8 mouse cellular contexts compared by ENCODE assay signal in genomic region chr5:148550393-148550792, GRCm38 (mm10). TPM values are rescaled to one million over a fixed set of nuclear protein-coding genes. Genes with fewer than 3 reads are reported as not detected.
A peak's percentile ranks its signal among the peaks of the same experiment; 100 is the strongest.
DNase-seq lines count a peak whose midpoint lies in the region; ATAC-seq and TF ChIP-seq lines count a peak whose summit lies in the region.

No protein-coding gene starts in this region.

- peak overlapping the region; percentile 85 for H3K4me2 ChIP-seq in heart, postnatal 0 days (ENCODE audit: low read depth, low read length)
- H3K4me2 ChIP-seq in limb, embryonic 11.5 days (ENCODE audit: low read depth, severe bottlenecking) = peak overlapping the region; percentile 68
- peak overlapping the region; percentile 74 for H3K4me2 ChIP-seq in midbrain, embryonic 14.5 days (ENCODE audit: low read length)

- 5% methylated on average over 6 of the region's 6 CpGs for WGBS in heart, postnatal 0 days
- 2% methylated on average over 6 of the region's 6 CpGs for WGBS in limb, embryonic 11.5 days
- WGBS in midbrain, embryonic 14.5 days = under 1% methylated on average over 6 of the region's 6 CpGs

- TF ChIP-seq EP300 in heart, postnatal 0 days (IDR thresholded peaks at IDR 0.05; ENCODE audit: low read depth) = no peak

- no peaks in the 10 kb centered on the region for H3K27me3 ChIP-seq in heart, postnatal 0 days (ENCODE audit: control insufficient read depth, insufficient read depth, low read length)
- H3K27me3 ChIP-seq in limb, embryonic 11.5 days (ENCODE audit: control insufficient read depth, insufficient read depth, low read length) = no peaks in the 10 kb centered on the region
- no peaks in the 10 kb centered on the region; the same call in 1 of the 2 replicates for H3K27me3 ChIP-seq in midbrain, embryonic 14.5 days (ENCODE audit: control insufficient read depth, insufficient read depth, low read length)

- peak overlapping the region; percentile 72 for H3K9ac ChIP-seq in heart, postnatal 0 days (replicated peaks; ENCODE audit: low read depth, low read length)
- H3K9ac ChIP-seq in limb, embryonic 11.5 days (ENCODE audit: low read length) = no peak overlapping the region
- H3K9ac ChIP-seq in midbrain, embryonic 14.5 days (replicated peaks; ENCODE audit: low read length) = peak overlapping the region; percentile 80

- no peak for ATAC-seq in heart, postnatal 0 days (ENCODE audit: insufficient read depth, low read depth)
- ATAC-seq in limb, embryonic 11.5 days (ENCODE audit: insufficient number of reproducible peaks, low FRiP score, low TSS enrichment, low read depth) = no peak
- no peak for ATAC-seq in midbrain, embryonic 14.5 days (ENCODE audit: low FRiP score, low TSS enrichment)

- peak; percentile 40 for DNase-seq in adrenal gland, postnatal 10 days
- no peak for DNase-seq in adrenal gland, postnatal 4 days (ENCODE audit: low spot score in 2 of 2)
- DNase-seq in thymus, postnatal 25 days = peak; percentile 18
- DNase-seq in thymus, postnatal 14 days = no peak
- DNase-seq in heart, postnatal 0 days (ENCODE audit: low spot score) = no peak
- DNase-seq in limb, embryonic 11.5 days (ENCODE audit: low spot score) = no peak
- peak; percentile 71 for DNase-seq in midbrain, embryonic 14.5 days
- no peak for DNase-seq in gastrocnemius, postnatal 4 days (ENCODE audit: low spot score in 2 of 2)

- H3K9me3 ChIP-seq in heart, postnatal 0 days (replicated peaks; ENCODE audit: control insufficient read depth, low read length) = no peaks in the 10 kb centered on the region
- no peaks in the 10 kb centered on the region for H3K9me3 ChIP-seq in limb, embryonic 11.5 days (ENCODE audit: control insufficient read depth, low read length)
- H3K9me3 ChIP-seq in midbrain, embryonic 14.5 days (ENCODE audit: control insufficient read depth, low read length) = no peaks in the 10 kb centered on the region

- no peak overlapping the region for H3K27ac ChIP-seq in heart, postnatal 0 days (ENCODE audit: low read depth)
- H3K27ac ChIP-seq in limb, embryonic 11.5 days (replicated peaks; ENCODE audit: low read depth, low read length) = no peak overlapping the region
- no peak overlapping the region for H3K27ac ChIP-seq in midbrain, embryonic 14.5 days (replicated peaks; ENCODE audit: low read depth, low read length)

- peak overlapping the region; percentile 71 for H3K4me3 ChIP-seq in heart, postnatal 0 days (ENCODE audit: low read depth, low read length)
- H3K4me3 ChIP-seq in limb, embryonic 11.5 days (ENCODE audit: low read depth, low read length) = peak overlapping the region; percentile 65
- peak overlapping the region; percentile 68 for H3K4me3 ChIP-seq in midbrain, embryonic 14.5 days (replicated peaks; ENCODE audit: low read depth, low read length)

- no peaks in the 10 kb centered on the region for H3K36me3 ChIP-seq in heart, postnatal 0 days (replicated peaks; ENCODE audit: control insufficient read depth, insufficient read depth, low read length)
- no peaks in the 10 kb centered on the region for H3K36me3 ChIP-seq in limb, embryonic 11.5 days (ENCODE audit: control insufficient read depth, insufficient read depth, low read length)
- H3K36me3 ChIP-seq in midbrain, embryonic 14.5 days (ENCODE audit: control insufficient read depth, insufficient read depth, low read length) = no peaks in the 10 kb centered on the region

- peaks cover 38% of the 10 kb centered on the region for H3K4me1 ChIP-seq in heart, postnatal 0 days (ENCODE audit: control insufficient read depth, insufficient read depth)
- H3K4me1 ChIP-seq in limb, embryonic 11.5 days (ENCODE audit: control insufficient read depth, insufficient read depth, low read length) = peaks cover 15% of the 10 kb centered on the region
- H3K4me1 ChIP-seq in midbrain, embryonic 14.5 days (ENCODE audit: control insufficient read depth, insufficient read depth, low read length) = peaks cover 32% of the 10 kb centered on the region

- TF ChIP-seq CTCF in heart, postnatal 0 days (IDR thresholded peaks at IDR 0.05; ENCODE audit: low read depth) = no peak

RNA-seq across cellular contexts. Expression of gene Ubl3, which starts 2.2 kb away (rescaled TPM):
- 100 to 1,000 TPM; 109 to 119 TPM for total RNA-seq in adrenal gland, postnatal 10 days (2021)
- 100 to 1,000 TPM; 130 to 131 TPM for total RNA-seq in adrenal gland, postnatal 4 days (2021)
- total RNA-seq in heart, postnatal 0 days (2014; rRNA removed; ENCODE audit: low replicate concordance) = 105 and 116 TPM in 2 replicates
- polyA plus RNA-seq in heart, postnatal 0 days (2015; fragmentation: Nextera tagmentation; extraction: Ambion mirVana) = 76.8 and 76.9 TPM in 2 replicates
- 50.6 and 51.3 TPM in 2 replicates for polyA plus RNA-seq in limb, embryonic 11.5 days (2014; fragmentation: Nextera tagmentation; extraction: Ambion mirVana)
- polyA plus RNA-seq in midbrain, embryonic 14.5 days (2014; fragmentation: Nextera tagmentation; extraction: Ambion mirVana) = 75.7 and 87.9 TPM in 2 replicates
- 10 to 100 TPM; 82.3 to 92.1 TPM for total RNA-seq in gastrocnemius, postnatal 4 days (2021)

Comparison
In these comparisons a context has a peak if more than half of its experiments do, and no peak if none do; other contexts are left out.
1. DNase-seq: peak in adrenal gland, postnatal 10 days (single experiment), thymus, postnatal 25 days (single experiment) and midbrain, embryonic 14.5 days (single experiment); none in adrenal gland, postnatal 4 days (0 of 2), thymus, postnatal 14 days (single experiment), heart, postnatal 0 days (single experiment), limb, embryonic 11.5 days (single experiment) and gastrocnemius, postnatal 4 days (0 of 2).
2. Peak in every context shown above with its lines, with median percentiles within 50 percentile points of each other: H3K4me2 ChIP-seq and H3K4me3 ChIP-seq.